ENCODE assay signal across 16 mouse cellular contexts in the genomic region with DNA sequence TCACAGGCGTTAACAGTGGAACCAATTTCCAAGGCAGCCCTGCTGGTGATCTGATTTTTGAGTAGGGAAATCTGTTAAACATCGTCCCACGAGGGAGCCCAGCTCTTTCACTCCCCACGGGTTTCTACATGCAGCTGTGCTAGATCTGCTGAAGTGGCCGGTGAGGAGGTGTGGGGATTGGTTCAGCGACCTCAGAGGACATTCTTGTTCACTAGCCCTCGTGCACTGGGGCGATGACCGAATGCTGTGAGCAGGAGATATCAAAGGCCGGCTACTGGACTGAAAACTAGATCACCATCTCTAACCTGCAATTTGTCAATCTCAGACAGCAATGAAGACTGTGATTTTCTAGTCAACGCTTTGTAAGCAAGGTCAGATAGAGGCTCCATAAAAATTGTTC. TPM values are rescaled to one million over a fixed set of nuclear protein-coding genes. Genes with fewer than 3 reads are reported as not detected.
DNase-seq lines count a peak whose midpoint lies in the region; ATAC-seq and TF ChIP-seq lines count a peak whose summit lies in the region.
"Had no signal": no experiment of that assay in that cellular context is flagged by ENCODE, and none has a peak within 500 bp of the region (broad histone marks: within the 10 kb centered on the region; RNA-seq: fewer than 3 reads in every experiment).

No protein-coding gene starts in this region.

- no peaks in the 10 kb centered on the region for H3K9me3 ChIP-seq in heart, embryonic 10.5 days
- no peaks in the 10 kb centered on the region for H3K9me3 ChIP-seq in kidney, embryonic 14.5 days (ENCODE audit: control insufficient read depth, low read length)
- no peaks in the 10 kb centered on the region for H3K9me3 ChIP-seq in MEL (replicated peaks; ENCODE audit: insufficient read depth, low read length)
- H3K9me3 ChIP-seq: forebrain, embryonic 13.5 days; hindbrain, embryonic 15.5 days; limb, embryonic 12.5 days; stomach, embryonic 15.5 days had no signal

- peaks cover 41% of the 10 kb centered on the region for H3K36me3 ChIP-seq in heart, embryonic 10.5 days
- no peaks in the 10 kb centered on the region; the same call in 1 of the 2 replicates for H3K36me3 ChIP-seq in heart, adult 2 months (ENCODE audit: control insufficient read depth, insufficient read depth, low read length)
- H3K36me3 ChIP-seq in kidney, embryonic 14.5 days (ENCODE audit: control insufficient read depth, insufficient read depth, low read length): peaks cover 40% of the 10 kb centered on the region
- H3K36me3 ChIP-seq in MEL (ENCODE audit: control insufficient read depth in 1 of 2, insufficient read depth in 2 of 2, low read length in 2 of 2): peaks cover 12 to 17% of the 10 kb centered on the region in 2 experiments
- H3K36me3 ChIP-seq: hindbrain, embryonic 15.5 days had no signal

- no peak for TF ChIP-seq EP300 in heart, adult 2 months (IDR thresholded peaks at IDR 0.05; ENCODE audit: insufficient read depth, low read depth, low read length)
- TF ChIP-seq EP300 in MEL (IDR thresholded peaks at IDR 0.05; ENCODE audit: low read depth in 1 of 2, low read length in 2 of 2): no peak

- no peak overlapping the region for H3K9ac ChIP-seq in heart, adult 2 months (ENCODE audit: low read depth, low read length)
- H3K9ac ChIP-seq in kidney, embryonic 14.5 days (ENCODE audit: low read depth, low read length): no peak overlapping the region
- H3K9ac ChIP-seq in MEL (ENCODE audit: control insufficient read depth, low read depth, low read length, poor library complexity, severe bottlenecking): no peak overlapping the region
- H3K9ac ChIP-seq: forebrain, embryonic 13.5 days; hindbrain, embryonic 15.5 days; limb, embryonic 12.5 days; liver, postnatal 0 days; stomach, embryonic 15.5 days had no signal

- H3K4me2 ChIP-seq in kidney, embryonic 14.5 days (replicated peaks; ENCODE audit: low read depth, low read length): no peak overlapping the region
- H3K4me2 ChIP-seq: forebrain, embryonic 13.5 days; hindbrain, embryonic 15.5 days; limb, embryonic 12.5 days; stomach, embryonic 15.5 days had no signal

- ATAC-seq in kidney, embryonic 14.5 days (ENCODE audit: low FRiP score, low TSS enrichment): no peak
- ATAC-seq: forebrain, embryonic 13.5 days; liver, postnatal 0 days; Patski had no signal

- TF ChIP-seq CTCF in heart, adult 2 months (IDR thresholded peaks at IDR 0.05): no peak
- no peak for TF ChIP-seq CTCF in MEL (IDR thresholded peaks at IDR 0.05 in 2 of 3, conservative IDR thresholded peaks at IDR 0.05 in 1 of 3; ENCODE audit: control insufficient read depth in 1 of 3, insufficient read depth in 1 of 3, low read depth in 2 of 3, low read length in 3 of 3, poor library complexity in 1 of 3, severe bottlenecking in 1 of 3)

- no peak overlapping the region for H3K4me3 ChIP-seq in heart, embryonic 10.5 days
- no peak overlapping the region for H3K4me3 ChIP-seq in heart, adult 2 months
- H3K4me3 ChIP-seq in kidney, embryonic 14.5 days (ENCODE audit: low read length): no peak overlapping the region
- no peak overlapping the region for H3K4me3 ChIP-seq in MEL (ENCODE audit: control insufficient read depth in 1 of 2, insufficient read depth in 1 of 2, low read depth in 2 of 2, low read length in 2 of 2)
- H3K4me3 ChIP-seq: forebrain, embryonic 13.5 days; hindbrain, embryonic 15.5 days; limb, embryonic 12.5 days; stomach, embryonic 15.5 days had no signal

- no peak for DNase-seq in heart, embryonic 10.5 days (ENCODE audit: low spot score)
- no peak for DNase-seq in heart, adult 2 months
- peak; percentile 56 to 63 for DNase-seq in kidney, adult 8-10 months
- no peak for DNase-seq in MEL (ENCODE audit: low read depth, low spot score)
- peak; percentile 78 for DNase-seq in kidney, adult 9 months
- DNase-seq in yolk sac, embryonic 10.5 days (ENCODE audit: low spot score): no peak
- no peak for DNase-seq in thymus, postnatal 10 days (ENCODE audit: low spot score in 2 of 2)
- DNase-seq: cerebellum, adult 9-11 months; liver, postnatal 0 days; retina, postnatal 1 day had no signal

- TF ChIP-seq POLR2A in heart, adult 2 months (IDR thresholded peaks at IDR 0.05; ENCODE audit: insufficient read depth, low read depth, low read length): no peak
- TF ChIP-seq POLR2A in MEL (IDR thresholded peaks at IDR 0.05; ENCODE audit: control insufficient read depth in 1 of 2, insufficient read depth in 1 of 2, low read depth in 1 of 2, low read length in 2 of 2, poor library complexity in 1 of 2): no peak

- 0 out of 2 replicates have a peak, but pooled peaks cover 10% of the 10 kb centered on the region for H3K27me3 ChIP-seq in heart, embryonic 10.5 days (ENCODE audit: insufficient read depth, poor library complexity, severe bottlenecking)
- no peaks in the 10 kb centered on the region for H3K27me3 ChIP-seq in heart, adult 2 months (ENCODE audit: control insufficient read depth, insufficient read depth, low read length)
- no peaks in the 10 kb centered on the region for H3K27me3 ChIP-seq in kidney, embryonic 14.5 days (ENCODE audit: control insufficient read depth, insufficient read depth, low read length)
- no peaks in the 10 kb centered on the region for H3K27me3 ChIP-seq in MEL (ENCODE audit: control insufficient read depth in 1 of 2, insufficient read depth in 2 of 2, low read length in 2 of 2)
- H3K27me3 ChIP-seq: hindbrain, embryonic 15.5 days; Patski; stomach, embryonic 15.5 days had no signal

- H3K27ac ChIP-seq in heart, embryonic 10.5 days: peak overlapping the region; percentile 43
- H3K27ac ChIP-seq in heart, adult 2 months: no peak overlapping the region
- H3K27ac ChIP-seq in kidney, embryonic 14.5 days (ENCODE audit: low read depth, low read length): no peak overlapping the region
- H3K27ac ChIP-seq in MEL (ENCODE audit: control insufficient read depth, low read depth, low read length): no peak overlapping the region
- H3K27ac ChIP-seq: forebrain, embryonic 13.5 days; limb, embryonic 12.5 days; stomach, embryonic 15.5 days had no signal

- no peak for TF ChIP-seq RAD21 in MEL (IDR thresholded peaks at IDR 0.05; ENCODE audit: low read depth, low read length)

- WGBS in heart, embryonic 10.5 days: 37% methylated on average over 11 of the region's 11 CpGs
- 40% methylated on average over 11 of the region's 11 CpGs for WGBS in heart, adult 2 months
- WGBS in kidney, embryonic 14.5 days: 30% methylated on average over 11 of the region's 11 CpGs

- H3K4me1 ChIP-seq in heart, embryonic 10.5 days: peaks cover 52% of the 10 kb centered on the region
- H3K4me1 ChIP-seq in heart, adult 2 months (ENCODE audit: control insufficient read depth, insufficient read depth, low read length): peaks cover 2% of the 10 kb centered on the region; the same call in 1 of the 2 replicates
- H3K4me1 ChIP-seq in kidney, embryonic 14.5 days (ENCODE audit: control insufficient read depth, insufficient read depth, low read length): peaks cover 8% of the 10 kb centered on the region; the same call in 1 of the 2 replicates
- peaks cover 10 to 26% of the 10 kb centered on the region in 2 experiments for H3K4me1 ChIP-seq in MEL (ENCODE audit: control insufficient read depth in 1 of 2, insufficient read depth in 2 of 2, low read length in 2 of 2)

- intact Hi-C loops in heart, adult 2 months (cut with DNase I): no loop called here

- no peaks in the 10 kb centered on the region for H3K79me2 ChIP-seq in heart, adult 2 months (replicated peaks; ENCODE audit: control insufficient read depth, insufficient read depth, low read length)
- no peaks in the 10 kb centered on the region for H3K79me2 ChIP-seq in MEL (ENCODE audit: control insufficient read depth, insufficient read depth, low read length, poor library complexity)

TF ChIP-seq in MEL, 35 proteins besides CTCF, POLR2A, EP300 and RAD21:
- peak; percentile 24; the same call in 1 of the 2 replicates for TF ChIP-seq POLR2AphosphoS2 (IDR thresholded peaks at IDR 0.05; ENCODE audit: low read length)
- peak; percentile 33 for TF ChIP-seq RCOR1 (IDR thresholded peaks at IDR 0.05; ENCODE audit: low read depth, low read length)
- TF ChIP-seq TAL1 (IDR thresholded peaks at IDR 0.05; ENCODE audit: low read length): no peak
- no peak for TF ChIP-seq MYB (IDR thresholded peaks at IDR 0.05; ENCODE audit: low read depth, low read length)

RNA-seq across cellular contexts. Expression of a gene that starts 49.6 kb away (rescaled TPM):
- 127 and 143 TPM in 2 replicates for polyA plus RNA-seq in heart, embryonic 10.5 days (2016; fragmentation: Nextera tagmentation; extraction: Ambion mirVana)
- 10 to 100 TPM; 54.8 to 60.7 TPM for total RNA-seq in heart, adult 2 months (2021)
- polyA plus RNA-seq in heart, adult 2 months (2012; rRNA removed): 16.8 and 24.8 TPM in 2 replicates
- 111 and 119 TPM in 2 replicates for polyA plus RNA-seq in kidney, embryonic 14.5 days (2014; fragmentation: Nextera tagmentation; extraction: Ambion mirVana)
- 242 and 267 TPM in 2 replicates for total RNA-seq in MEL (2012; rRNA removed)
- polyA plus RNA-seq in MEL (2012; ENCODE audit: insufficient read depth in 1 of 2, insufficient read length in 2 of 2, low read depth in 1 of 2, low replicate concordance in 2 of 2, missing spikeins in 1 of 2): 100 to 1,000 TPM; 179 to 481 TPM

RNA-seq across cellular contexts. Expression of a gene that starts 49.7 kb away (rescaled TPM):
- polyA plus RNA-seq in heart, embryonic 10.5 days (2016; fragmentation: Nextera tagmentation; extraction: Ambion mirVana): 13.6 and 15.3 TPM in 2 replicates
- total RNA-seq in heart, adult 2 months (2021): 1 to 10 TPM; 5.7 to 6.4 TPM
- polyA plus RNA-seq in heart, adult 2 months (2012; rRNA removed): 3.2 and 3.9 TPM in 2 replicates
- 10.4 and 17.8 TPM in 2 replicates for polyA plus RNA-seq in kidney, embryonic 14.5 days (2014; fragmentation: Nextera tagmentation; extraction: Ambion mirVana)
- total RNA-seq in MEL (2012; rRNA removed): 11.4 and 12.8 TPM in 2 replicates
- 1 to 10 TPM in 1 of 2 experiments, not detected in 1; 9.6 TPM for polyA plus RNA-seq in MEL (2012; ENCODE audit: insufficient read depth in 1 of 2, insufficient read length in 2 of 2, low read depth in 1 of 2, low replicate concordance in 2 of 2, missing spikeins in 1 of 2)

Comparison
In these comparisons a context has a peak if more than half of its experiments do, and no peak if none do; other contexts are left out.
1. DNase-seq: peak in kidney, adult 8-10 months (2 of 2) and kidney, adult 9 months (single experiment); none in heart, embryonic 10.5 days (single experiment), heart, adult 2 months (0 of 2), MEL (single experiment), yolk sac, embryonic 10.5 days (single experiment) and thymus, postnatal 10 days (0 of 2).